Mouse (Mus musculus): ENCODE data around the gene Fam198b.

Gene Fam198b

GRCm38 (mm10) chr3:79885686-79886356 lies 1.5 kb downstream of the Fam198b start:
- peak; percentile 78 to 80 for DNase-seq (ENCODE audit: low spot score in 2 of 2)

GRCm38 (mm10) chr3:79886357-79887091 lies 2.2 kb downstream of the Fam198b start:
- DNase-seq (ENCODE audit: low spot score in 2 of 2): no peak

GRCm38 (mm10) chr3:79887161-79887855 lies 3.0 kb downstream of the Fam198b start:
- no peak for DNase-seq (ENCODE audit: low spot score in 2 of 2)

GRCm38 (mm10) chr3:79887966-79888365 lies 3.6 kb downstream of the Fam198b start:
- no peak for DNase-seq (ENCODE audit: low spot score in 2 of 2)

GRCm38 (mm10) chr3:79897534-79898370 lies 13.4 kb downstream of the Fam198b start:
- no peak for DNase-seq (ENCODE audit: low spot score in 2 of 2)

GRCm38 (mm10) chr3:79898514-79898913 lies 14.2 kb downstream of the Fam198b start:
- DNase-seq (ENCODE audit: low spot score in 2 of 2): no peak

GRCm38 (mm10) chr3:79899906-79900305 lies 15.6 kb downstream of the Fam198b start:
- DNase-seq (ENCODE audit: low spot score in 2 of 2): no peak

GRCm38 (mm10) chr3:79900502-79900901 lies 16.2 kb downstream of the Fam198b start:
- DNase-seq (ENCODE audit: low spot score in 2 of 2): no peak

GRCm38 (mm10) chr3:79901321-79901720 lies 17.0 kb downstream of the Fam198b start:
- DNase-seq (ENCODE audit: low spot score in 2 of 2): no peak

GRCm38 (mm10) chr3:79901734-79902133 lies 17.4 kb downstream of the Fam198b start:
- DNase-seq (ENCODE audit: low spot score in 2 of 2): no peak

GRCm38 (mm10) chr3:79903803-79904202 lies 19.5 kb downstream of the Fam198b start:
- no peak for DNase-seq (ENCODE audit: low spot score in 2 of 2)

- DNase-seq (ENCODE audit: low spot score in 2 of 2): no peak
Measured at GRCm38 (mm10) chr3:79904238-79904757, 20.0 kb downstream of the Fam198b start.

GRCm38 (mm10) chr3:79905397-79905796 lies 21.1 kb downstream of the Fam198b start:
- no peak for DNase-seq (ENCODE audit: low spot score in 2 of 2)

- DNase-seq (ENCODE audit: low spot score in 2 of 2): no peak
Measured at GRCm38 (mm10) chr3:79906250-79907045, 22.1 kb downstream of the Fam198b start.

- DNase-seq (ENCODE audit: low spot score in 2 of 2): no peak
Measured at GRCm38 (mm10) chr3:79907223-79907622, 22.9 kb downstream of the Fam198b start.

GRCm38 (mm10) chr3:79910375-79911141 lies 26.2 kb downstream of the Fam198b start:
- DNase-seq (ENCODE audit: low spot score in 2 of 2): no peak

GRCm38 (mm10) chr3:79911166-79911565 lies 26.8 kb downstream of the Fam198b start:
- no peak for DNase-seq (ENCODE audit: low spot score in 2 of 2)

GRCm38 (mm10) chr3:79914012-79914411 lies 29.7 kb downstream of the Fam198b start:
- DNase-seq (ENCODE audit: low spot score in 2 of 2): no peak

- no peak for DNase-seq (ENCODE audit: low spot score in 2 of 2)
Measured at GRCm38 (mm10) chr3:79916185-79916584, 31.9 kb downstream of the Fam198b start.

GRCm38 (mm10) chr3:79918761-79919160 lies 34.4 kb downstream of the Fam198b start:
- DNase-seq (ENCODE audit: low spot score in 2 of 2): no peak
